Mouse (Mus musculus): ENCODE data around the gene Gm27021. TPM values are rescaled to one million over a fixed set of nuclear protein-coding genes. Genes with fewer than 3 reads are reported as not detected.
A peak's percentile ranks its signal among the peaks of the same experiment; 100 is the strongest.

Gene Gm27021
- polyA plus RNA-seq, 1 experiment from 2014 or later: 2.5 TPM

- Histone ChIP-seq H3K4me2 (ENCODE audit: low read depth, low read length) (no peak overlapping the region), H3K9ac (ENCODE audit: low read length) (no peak overlapping the region), H3K4me1 (replicated peaks; ENCODE audit: control insufficient read depth, insufficient read depth, low read length) (peaks cover 5% of the 10 kb centered on the region; the same call in 1 of the 2 replicates), H3K4me3 (ENCODE audit: low read length) (no peak overlapping the region), H3K36me3 (ENCODE audit: control insufficient read depth, insufficient read depth, low read length) (no peaks in the 10 kb centered on the region), H3K9me3 (ENCODE audit: control insufficient read depth, low read length) (no peaks in the 10 kb centered on the region), H3K27ac (ENCODE audit: low read length) (no peak overlapping the region), H3K27me3 (ENCODE audit: control insufficient read depth, insufficient read depth, low read depth, low read length) (peaks cover 13% of the 10 kb centered on the region)
- WGBS: 73% methylated on average over 7 of the region's 7 CpGs
- no peak for ATAC-seq (ENCODE audit: low read depth)
Measured at GRCm38 (mm10) chr8:120688511-120688910, 20.6 kb upstream of the Gm27021 start.

DNA sequence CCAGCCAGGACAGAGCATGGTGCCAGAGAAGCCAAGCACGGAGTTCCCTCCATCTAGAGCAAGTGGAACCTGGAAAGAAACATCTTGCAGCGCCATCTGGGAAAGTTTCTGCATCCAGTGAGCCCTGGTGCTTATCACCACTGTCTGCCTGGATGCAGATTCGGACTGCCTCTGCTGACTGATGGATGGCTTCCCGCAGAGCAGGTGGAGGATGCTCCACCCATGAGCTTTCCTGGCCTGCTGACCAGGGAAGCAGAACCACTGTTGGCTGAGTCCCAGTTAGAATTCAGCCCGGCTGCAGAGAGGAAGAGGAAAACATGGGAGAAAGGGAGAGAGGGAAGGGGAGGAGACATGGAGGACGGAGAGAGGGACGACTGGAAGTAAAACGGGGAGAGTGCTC lies 19.9 kb upstream of the Gm27021 start:
- WGBS: 56% methylated on average over 8 of the region's 8 CpGs
- Histone ChIP-seq H3K9ac (ENCODE audit: low read length) (no peak overlapping the region), H3K9me3 (ENCODE audit: control insufficient read depth, low read length) (no peaks in the 10 kb centered on the region), H3K27ac (ENCODE audit: low read length) (no peak overlapping the region), H3K27me3 (ENCODE audit: control insufficient read depth, insufficient read depth, low read depth, low read length) (peaks cover 13% of the 10 kb centered on the region), H3K4me2 (ENCODE audit: low read depth, low read length) (no peak overlapping the region), H3K4me1 (replicated peaks; ENCODE audit: control insufficient read depth, insufficient read depth, low read length) (peaks cover 5% of the 10 kb centered on the region; the same call in 1 of the 2 replicates), H3K36me3 (ENCODE audit: control insufficient read depth, insufficient read depth, low read length) (no peaks in the 10 kb centered on the region), H3K4me3 (ENCODE audit: low read length) (no peak overlapping the region)
- no peak for ATAC-seq (ENCODE audit: low read depth)

GRCm38 (mm10) chr8:120686576-120686975 lies 18.7 kb upstream of the Gm27021 start:
- no peak for ATAC-seq (ENCODE audit: low read depth)
- Histone ChIP-seq H3K9me3 (ENCODE audit: control insufficient read depth, low read length) (no peaks in the 10 kb centered on the region), H3K4me2 (ENCODE audit: low read depth, low read length) (no peak overlapping the region), H3K4me3 (ENCODE audit: low read length) (no peak overlapping the region), H3K4me1 (replicated peaks; ENCODE audit: control insufficient read depth, insufficient read depth, low read length) (peaks cover 5% of the 10 kb centered on the region; the same call in 1 of the 2 replicates), H3K27ac (ENCODE audit: low read length) (no peak overlapping the region), H3K9ac (ENCODE audit: low read length) (no peak overlapping the region), H3K27me3 (ENCODE audit: control insufficient read depth, insufficient read depth, low read depth, low read length) (peaks cover 13% of the 10 kb centered on the region), H3K36me3 (ENCODE audit: control insufficient read depth, insufficient read depth, low read length) (no peaks in the 10 kb centered on the region)
- WGBS: 82% methylated on average over 5 of the region's 5 CpGs

- WGBS: 80% methylated on average over 13 of the region's 13 CpGs
- no peak overlapping the region for H3K27ac ChIP-seq (ENCODE audit: low read length)
- H3K9me3 ChIP-seq (ENCODE audit: control insufficient read depth, low read length): no peaks in the 10 kb centered on the region
- H3K4me2 ChIP-seq (ENCODE audit: low read depth, low read length): no peak overlapping the region
- H3K4me3 ChIP-seq (ENCODE audit: low read length): no peak overlapping the region
- peaks cover 5% of the 10 kb centered on the region; the same call in 1 of the 2 replicates for H3K4me1 ChIP-seq (replicated peaks; ENCODE audit: control insufficient read depth, insufficient read depth, low read length)
- peak; percentile 10; the same call in 1 of the 2 replicates for ATAC-seq (ENCODE audit: low read depth)
- no peak overlapping the region for H3K9ac ChIP-seq (ENCODE audit: low read length)
- no peaks in the 10 kb centered on the region for H3K36me3 ChIP-seq (ENCODE audit: control insufficient read depth, insufficient read depth, low read length)
- H3K27me3 ChIP-seq (ENCODE audit: control insufficient read depth, insufficient read depth, low read depth, low read length): peaks cover 13% of the 10 kb centered on the region
Measured at GRCm38 (mm10) chr8:120686051-120686450, 18.2 kb upstream of the Gm27021 start.

DNA sequence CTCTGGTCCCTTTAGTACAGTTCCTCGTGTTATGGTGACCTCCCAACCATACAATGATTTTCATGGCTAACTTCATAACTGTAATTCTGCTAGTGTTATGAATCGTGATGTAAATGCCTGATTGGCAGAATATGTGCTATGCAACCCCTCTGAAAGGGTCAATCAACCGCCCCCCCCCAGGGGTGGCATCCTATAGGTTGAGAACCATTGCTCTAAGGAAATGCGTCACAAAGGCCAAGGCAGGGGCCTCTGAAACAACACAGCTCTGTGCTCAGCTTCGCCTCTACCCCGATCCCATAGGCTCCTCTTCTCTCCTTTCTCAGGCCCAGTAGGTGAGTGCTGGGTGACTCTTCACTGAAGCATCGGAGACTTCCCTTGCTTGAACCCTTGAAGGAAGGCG lies 17.7 kb upstream of the Gm27021 start:
- 84% methylated on average over 8 of the region's 8 CpGs for WGBS
- Histone ChIP-seq H3K4me1 (replicated peaks; ENCODE audit: control insufficient read depth, insufficient read depth, low read length) (peaks cover 5% of the 10 kb centered on the region; the same call in 1 of the 2 replicates), H3K36me3 (ENCODE audit: control insufficient read depth, insufficient read depth, low read length) (no peaks in the 10 kb centered on the region), H3K9ac (ENCODE audit: low read length) (no peak overlapping the region; the same call in 1 of the 2 replicates), H3K27ac (ENCODE audit: low read length) (peak overlapping the region; percentile 46; the same call in 1 of the 2 replicates), H3K9me3 (ENCODE audit: control insufficient read depth, low read length) (no peaks in the 10 kb centered on the region), H3K27me3 (ENCODE audit: control insufficient read depth, insufficient read depth, low read depth, low read length) (peaks cover 13% of the 10 kb centered on the region), H3K4me3 (ENCODE audit: low read length) (no peak overlapping the region), H3K4me2 (ENCODE audit: low read depth, low read length) (no peak overlapping the region)
- ATAC-seq (ENCODE audit: low read depth): no peak

- Histone ChIP-seq H3K9me3 (ENCODE audit: control insufficient read depth, low read length) (no peaks in the 10 kb centered on the region), H3K4me3 (ENCODE audit: low read length) (no peak overlapping the region), H3K27ac (ENCODE audit: low read length) (no peak overlapping the region), H3K27me3 (ENCODE audit: control insufficient read depth, insufficient read depth, low read depth, low read length) (peaks cover 12% of the 10 kb centered on the region), H3K4me1 (replicated peaks; ENCODE audit: control insufficient read depth, insufficient read depth, low read length) (peaks cover 5% of the 10 kb centered on the region; the same call in 1 of the 2 replicates), H3K36me3 (ENCODE audit: control insufficient read depth, insufficient read depth, low read length) (no peaks in the 10 kb centered on the region), H3K4me2 (ENCODE audit: low read depth, low read length) (no peak overlapping the region), H3K9ac (ENCODE audit: low read length) (no peak overlapping the region; the same call in 1 of the 2 replicates)
- peak; percentile 26; the same call in 1 of the 2 replicates for ATAC-seq (ENCODE audit: low read depth)
- WGBS: 61% methylated on average over 5 of the region's 5 CpGs
Measured at GRCm38 (mm10) chr8:120685097-120685496, 17.2 kb upstream of the Gm27021 start.

DNA sequence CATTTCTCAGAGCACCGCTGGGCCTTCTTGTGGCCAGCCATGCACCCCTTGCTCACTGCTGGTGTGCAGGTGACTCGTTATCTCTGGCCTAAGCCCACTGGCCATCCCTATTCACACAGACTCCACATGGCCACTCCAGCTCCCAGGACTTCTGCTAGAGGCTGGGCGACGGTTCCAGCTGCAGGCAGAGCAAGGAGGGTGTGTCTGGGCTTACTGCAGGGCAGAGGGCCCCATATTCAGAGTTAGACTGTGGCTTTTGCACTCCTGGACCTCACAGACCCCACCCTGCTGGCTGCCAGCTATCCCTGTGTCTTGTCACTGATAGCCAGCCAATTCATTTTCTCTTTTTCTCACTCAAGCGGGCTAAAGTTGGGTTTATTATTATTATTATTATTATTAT lies 16.2 kb upstream of the Gm27021 start:
- Histone ChIP-seq H3K4me2 (ENCODE audit: low read depth, low read length) (no peak overlapping the region), H3K9me3 (ENCODE audit: control insufficient read depth, low read length) (no peaks in the 10 kb centered on the region), H3K27me3 (ENCODE audit: control insufficient read depth, insufficient read depth, low read depth, low read length) (peaks cover 11% of the 10 kb centered on the region), H3K36me3 (ENCODE audit: control insufficient read depth, insufficient read depth, low read length) (no peaks in the 10 kb centered on the region), H3K4me3 (ENCODE audit: low read length) (no peak overlapping the region), H3K27ac (ENCODE audit: low read length) (no peak overlapping the region), H3K4me1 (replicated peaks; ENCODE audit: control insufficient read depth, insufficient read depth, low read length) (peaks cover 5% of the 10 kb centered on the region; the same call in 1 of the 2 replicates), H3K9ac (ENCODE audit: low read length) (no peak overlapping the region)
- WGBS: 69% methylated on average over 5 of the region's 5 CpGs
- no peak for ATAC-seq (ENCODE audit: low read depth)

GRCm38 (mm10) chr8:120683602-120684001 lies 15.7 kb upstream of the Gm27021 start:
- peak; percentile 37; the same call in 1 of the 2 replicates for ATAC-seq (ENCODE audit: low read depth)
- Histone ChIP-seq H3K4me2 (ENCODE audit: low read depth, low read length) (no peak overlapping the region), H3K9me3 (ENCODE audit: control insufficient read depth, low read length) (no peaks in the 10 kb centered on the region), H3K36me3 (ENCODE audit: control insufficient read depth, insufficient read depth, low read length) (no peaks in the 10 kb centered on the region), H3K4me3 (ENCODE audit: low read length) (no peak overlapping the region), H3K4me1 (replicated peaks; ENCODE audit: control insufficient read depth, insufficient read depth, low read length) (peaks cover 5% of the 10 kb centered on the region; the same call in 1 of the 2 replicates), H3K9ac (ENCODE audit: low read length) (no peak overlapping the region), H3K27ac (ENCODE audit: low read length) (no peak overlapping the region), H3K27me3 (ENCODE audit: control insufficient read depth, insufficient read depth, low read depth, low read length) (peaks cover 8% of the 10 kb centered on the region)
- 14% methylated on average over 10 of the region's 10 CpGs for WGBS

GRCm38 (mm10) chr8:120681113-120681512 lies 13.2 kb upstream of the Gm27021 start:
- no peak for ATAC-seq (ENCODE audit: low read depth)
- H3K4me1 ChIP-seq (replicated peaks; ENCODE audit: control insufficient read depth, insufficient read depth, low read length): peaks cover 5% of the 10 kb centered on the region; the same call in 1 of the 2 replicates
- no peak overlapping the region for H3K4me2 ChIP-seq (ENCODE audit: low read depth, low read length)
- no peaks in the 10 kb centered on the region for H3K9me3 ChIP-seq (ENCODE audit: control insufficient read depth, low read length)
- H3K27me3 ChIP-seq (ENCODE audit: control insufficient read depth, insufficient read depth, low read depth, low read length): no peaks in the 10 kb centered on the region
- WGBS: 76% methylated on average over 10 of the region's 10 CpGs
- no peak overlapping the region for H3K27ac ChIP-seq (ENCODE audit: low read length)
- H3K9ac ChIP-seq (ENCODE audit: low read length): no peak overlapping the region
- no peak overlapping the region for H3K4me3 ChIP-seq (ENCODE audit: low read length)
- no peaks in the 10 kb centered on the region for H3K36me3 ChIP-seq (ENCODE audit: control insufficient read depth, insufficient read depth, low read length)
